ENCODE assay signal across 1 mouse cellular context in the genomic region with DNA sequence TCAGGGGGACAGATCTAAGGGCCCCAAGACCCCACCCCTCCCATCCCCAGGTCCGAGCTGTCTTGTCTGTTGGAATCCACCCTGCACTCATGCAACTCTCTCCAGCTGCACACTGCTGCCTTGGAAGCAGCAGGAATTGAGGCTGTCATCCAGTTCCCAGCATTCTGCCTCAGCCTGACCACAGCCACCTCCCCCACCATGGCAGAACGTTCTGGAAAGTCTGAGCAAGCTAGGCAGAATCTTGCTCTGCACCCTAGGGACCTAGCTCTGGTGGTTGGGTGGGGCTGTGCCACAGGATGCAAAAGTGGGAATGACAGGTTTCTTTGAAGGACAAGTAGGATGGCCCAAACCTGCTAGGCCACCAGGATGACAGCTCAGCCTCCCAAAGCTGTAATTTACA.
TF ChIP-seq lines count a peak whose summit lies in the region.

No protein-coding gene starts in this region.

TF ChIP-seq in myocyte, 11 proteins besides CTCF, POLR2A, EP300 and RAD21 (continued from another document):
- no peak for TF ChIP-seq USF1 (IDR thresholded peaks at IDR 0.05; ENCODE audit: low read depth)
- TF ChIP-seq SRF (IDR thresholded peaks at IDR 0.05; ENCODE audit: control insufficient read depth, insufficient read length, low read depth), result no peak
- no peak for TF ChIP-seq POLR2AphosphoS2 (IDR thresholded peaks at IDR 0.05; ENCODE audit: insufficient read length, low read depth)
- TF ChIP-seq CEBPB (IDR thresholded peaks at IDR 0.05; ENCODE audit: insufficient read depth, poor library complexity, severe bottlenecking), result no peak
- no peak for TF ChIP-seq REST (IDR thresholded peaks at IDR 0.05; ENCODE audit: insufficient read depth, insufficient read length)
- no peak for TF ChIP-seq E2F4 (IDR thresholded peaks at IDR 0.05; ENCODE audit: insufficient read depth)
- no peak for TF ChIP-seq MAX (IDR thresholded peaks at IDR 0.05; ENCODE audit: low read depth)
TF ChIP-seq in myocyte: peak in this region for 0.
